Mouse (Mus musculus) neural tube, embryonic 13.5 days (tissue): ENCODE results near the gene Helb. TPM values are rescaled to one million over a fixed set of nuclear protein-coding genes. Genes with fewer than 3 reads are reported as not detected.

Experiments
- polyA plus RNA-seq: library from polyadenylated mRNA; unstranded; fragments of >200 nt; fragmentation: Nextera tagmentation; extraction: Ambion mirVana; gene quantifications from 2 replicates; pipeline ENCODE4 v1.2.1, GENCODE M21; 2015

The Helb gene
- polyA plus RNA-seq, 1 experiment from 2014 or later, result 3.8 TPM

Other genes starting within 250 kb of the Helb start
- gene Tmbim4, start 88.6 kb upstream of the Helb start, polyA plus RNA-seq, result 116 and 120 TPM in 2 replicates
- gene Irak3, start 89.1 kb upstream of the Helb start, polyA plus RNA-seq, result 0.71 and 0.73 TPM in 2 replicates
- gene Llph, start 114.1 kb upstream of the Helb start, polyA plus RNA-seq, result 38.0 and 44.2 TPM in 2 replicates